Mouse (Mus musculus) cortical plate, adult 2 months (tissue): Measurements from ENCODE around the gene Fam89b.

ENCODE experiments used
- CTCF ChIP-seq: fragments of 200-500 bp; IDR thresholded peaks from 2 replicates; pipeline ENCODE4 v1.5.1; 2011; ENCODE audit warnings: mild to moderate bottlenecking, control low read depth, low read length; ENCODE audit not compliant: insufficient read depth; ENCODE audit errors: extremely low read depth
- POLR2A ChIP-seq: fragments of 200-500 bp; IDR thresholded peaks from 2 replicates; pipeline ENCODE4 v1.6.1; 2011; ENCODE audit warnings: mild to moderate bottlenecking, low read length, control low read depth; ENCODE audit not compliant: insufficient read depth; ENCODE audit errors: extremely low read depth

DNA sequence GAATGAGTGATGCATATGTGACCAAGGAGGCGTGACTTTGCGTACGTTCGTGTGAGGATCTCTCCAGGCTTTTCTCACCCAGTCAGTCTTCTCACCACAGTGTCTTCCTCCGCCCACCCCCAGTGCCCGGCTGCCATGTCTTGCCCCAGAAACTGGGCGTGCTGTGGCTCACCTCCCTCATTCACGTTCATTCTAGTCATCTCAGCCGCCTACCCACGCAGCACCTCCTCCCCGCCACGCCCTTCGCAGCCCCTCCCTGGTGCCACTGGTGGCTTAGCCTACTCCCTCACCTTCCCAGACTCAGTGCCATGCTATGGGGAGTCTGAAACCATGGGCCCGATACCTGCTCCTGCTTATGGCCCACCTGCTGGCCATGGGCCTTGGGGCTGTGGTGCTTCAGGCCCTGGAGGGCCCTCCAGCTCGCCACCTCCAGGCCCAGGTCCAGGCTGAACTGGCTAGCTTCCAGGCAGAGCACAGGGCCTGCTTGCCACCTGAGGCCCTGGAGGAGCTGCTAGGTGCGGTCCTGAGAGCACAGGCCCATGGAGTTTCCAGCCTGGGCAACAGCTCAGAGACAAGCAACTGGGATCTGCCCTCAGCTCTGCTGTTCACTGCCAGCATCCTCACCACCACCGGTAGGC, 25.2 kb downstream of the Fam89b start, which contains the start of gene Kcnk7:
- TF ChIP-seq CTCF = no peak
- no peak for TF ChIP-seq POLR2A
